Comparison of ENCODE assay signal across 13 mouse cellular contexts in genomic region chr5:92872991-92873390, GRCm38 (mm10).
"Had no signal": no experiment of that assay in that cellular context is flagged by ENCODE, and none has a peak within 500 bp of the region (broad histone marks: within the 10 kb centered on the region; RNA-seq: fewer than 3 reads in every experiment).

No protein-coding gene starts in this region.

- H3K27me3 ChIP-seq: liver, embryonic 13.5 days; neural tube, embryonic 15.5 days had no signal

- H3K4me2 ChIP-seq: liver, embryonic 13.5 days; neural tube, embryonic 15.5 days had no signal

- ATAC-seq: liver, postnatal 0 days had no signal

- H3K36me3 ChIP-seq: limb, embryonic 10.5 days; liver, embryonic 13.5 days; neural tube, embryonic 15.5 days had no signal

- H3K4me1 ChIP-seq: liver, embryonic 13.5 days; midbrain, embryonic 10.5 days; neural tube, embryonic 15.5 days had no signal

- H3K27ac ChIP-seq: left cerebral cortex, adult 2 months; limb, embryonic 10.5 days; liver, embryonic 13.5 days; midbrain, embryonic 10.5 days; neural tube, embryonic 15.5 days had no signal

- DNase-seq: kidney, adult 18-20 months; kidney, postnatal 14 days; liver, embryonic 13.5 days; liver, postnatal 0 days; midbrain, embryonic 14.5 days; right cerebral cortex, adult 18-20 months; right cerebral cortex, postnatal 25 days; thymus, postnatal 36 days had no signal

- H3K9me3 ChIP-seq: limb, embryonic 10.5 days; liver, embryonic 13.5 days; midbrain, embryonic 10.5 days; neural tube, embryonic 15.5 days had no signal

- H3K4me3 ChIP-seq: left cerebral cortex, adult 2 months; limb, embryonic 10.5 days; liver, embryonic 13.5 days; midbrain, embryonic 10.5 days; myocyte; neural tube, embryonic 15.5 days had no signal

- H3K9ac ChIP-seq: liver, embryonic 13.5 days; liver, postnatal 0 days; neural tube, embryonic 15.5 days had no signal
